Mouse (Mus musculus) liver, embryonic 14.5 days (tissue): ENCODE measurements around the gene Senp5.

Source experiments
- CTCF ChIP-seq: IDR thresholded peaks from 2 replicates; pipeline ENCODE4 v1.5.1; 2016; ENCODE audit warnings: antibody characterized with exemption, low read depth, control low read depth
- EP300 ChIP-seq: IDR thresholded peaks from 2 replicates; pipeline ENCODE4 v1.6.1; 2016; ENCODE audit warnings: antibody characterized with exemption, low read depth

DNA sequence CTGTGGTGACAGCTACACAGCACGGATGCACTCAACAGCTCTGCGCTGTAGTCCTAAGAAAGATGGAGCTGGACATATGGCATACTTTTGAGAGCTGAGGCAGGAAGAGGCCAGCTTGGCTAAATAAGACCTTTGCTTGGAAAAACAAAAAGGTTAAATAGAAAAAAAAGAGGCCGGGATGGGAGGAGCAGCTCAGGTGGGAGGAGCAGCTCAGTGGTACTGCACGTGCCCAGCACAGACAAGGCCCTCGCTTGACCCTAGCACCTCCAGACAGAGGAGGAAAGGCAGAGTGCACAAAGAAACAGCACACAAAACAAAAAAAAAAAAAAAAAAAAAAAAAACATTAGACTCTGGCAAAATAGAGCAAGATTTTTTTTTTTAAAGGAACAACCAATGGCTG is 6.7 kb downstream of the Senp5 start:
- TF ChIP-seq CTCF (no peak), EP300 (no peak)
